Mouse (Mus musculus) G1E (cell line): ENCODE measurements around the gene Wdr48. TPM values are rescaled to one million over a fixed set of nuclear protein-coding genes. Genes with fewer than 3 reads are reported as not detected.

Source experiments
- ATAC-seq: 2 replicates; pipeline ENCODE4 v1.8.0; 2016; ENCODE audit warnings: mild to moderate bottlenecking; ENCODE audit not compliant: insufficient number of reproducible peaks, poor library complexity, low FRiP score, severe bottlenecking; ENCODE audit errors: extremely low read depth
- DNase-seq: peaks from one replicate; pipeline ENCODE4 v3.0.0; 2012; ENCODE audit warnings: low spot score
- H3K27me3 ChIP-seq: 2 replicates; pipeline ENCODE4 v1.6.1; 2012; ENCODE audit warnings: mild to moderate bottlenecking, low read length, inconsistent platforms; ENCODE audit not compliant: insufficient read depth
- H3K36me3 ChIP-seq: replicated peaks from 2 replicates; pipeline ENCODE3; 2012; ENCODE audit warnings: mild to moderate bottlenecking, inconsistent platforms
- H3K4me1 ChIP-seq: 2 replicates; pipeline ENCODE4 v1.6.1; 2012; ENCODE audit warnings: low read depth, low read length, inconsistent platforms, mixed read lengths; ENCODE audit not compliant: insufficient read depth
- H3K4me3 ChIP-seq: 2 replicates; pipeline ENCODE4 v1.5.1; 2012; ENCODE audit warnings: low read depth, mild to moderate bottlenecking, inconsistent platforms, low read length, moderate library complexity, mixed read lengths
- H3K9me3 ChIP-seq: replicated peaks from 2 replicates; pipeline ENCODE4 v1.6.1; 2012; ENCODE audit warnings: inconsistent platforms
- CTCF ChIP-seq: IDR thresholded peaks from 2 replicates; pipeline ENCODE4 v1.5.1; 2012; ENCODE audit warnings: low read depth, low read length, inconsistent platforms, mixed read lengths
- GATA1 ChIP-seq: IDR thresholded peaks from 2 replicates; pipeline ENCODE4 v1.6.1; 2012; ENCODE audit warnings: borderline replicate concordance, low read length, inconsistent platforms, mixed read lengths
- GATA2 ChIP-seq: IDR thresholded peaks from 2 replicates; pipeline ENCODE4 v1.6.1; 2012; ENCODE audit warnings: low read depth, low read length, inconsistent platforms, borderline replicate concordance
- POLR2AphosphoS5 ChIP-seq: IDR thresholded peaks from 2 replicates; pipeline ENCODE4 v1.6.1; 2012; ENCODE audit warnings: low read depth, low read length, inconsistent platforms; ENCODE audit not compliant: insufficient replicate concordance
- TAL1 ChIP-seq: conservative IDR thresholded peaks from 2 replicates; pipeline ENCODE4 v1.6.1; 2012; ENCODE audit warnings: low read depth, low read length, inconsistent platforms, mixed read lengths
- polyA plus RNA-seq: library from polyadenylated mRNA; stranded (reverse); fragments of >175 nt; gene quantifications from 2 replicates; pipeline ENCODE4 v1.2.3, GENCODE M21; 2012
- total RNA-seq, 2 experiments: library from RNA; stranded (forward) in 1 of 2; stranded (reverse) in 1 of 2; fragments of 200-1000 nt in 1 of 2; fragments of >200 nt in 1 of 2; fragmentation: Nextera tagmentation in 1 of 2; gene quantifications; 2 replicates each; pipeline ENCODE4 v1.2.3; 2014 to 2017

Gene Wdr48
- total and polyA plus RNA-seq, 3 experiments, result 14.5 to 99.9 (median 55.1) TPM

- TF ChIP-seq CTCF, result no peak
- TF ChIP-seq TAL1, result no peak
- TF ChIP-seq POLR2AphosphoS5, result no peak
- TF ChIP-seq GATA2, result no peak
- no peak for TF ChIP-seq GATA1
- DNase-seq (no peak), ATAC-seq (no peak)
- H3K9me3 ChIP-seq, result peaks cover 38% of the 10 kb centered on the region
- H3K4me1 ChIP-seq, result no peaks in the 10 kb centered on the region
- no peaks in the 10 kb centered on the region for H3K27me3 ChIP-seq
- no peaks in the 10 kb centered on the region for H3K36me3 ChIP-seq
- no peak overlapping the region for H3K4me3 ChIP-seq
Observed at GRCm38 (mm10) chr9:119854170-119854569, 40.5 kb upstream of the Wdr48 start.

DNA sequence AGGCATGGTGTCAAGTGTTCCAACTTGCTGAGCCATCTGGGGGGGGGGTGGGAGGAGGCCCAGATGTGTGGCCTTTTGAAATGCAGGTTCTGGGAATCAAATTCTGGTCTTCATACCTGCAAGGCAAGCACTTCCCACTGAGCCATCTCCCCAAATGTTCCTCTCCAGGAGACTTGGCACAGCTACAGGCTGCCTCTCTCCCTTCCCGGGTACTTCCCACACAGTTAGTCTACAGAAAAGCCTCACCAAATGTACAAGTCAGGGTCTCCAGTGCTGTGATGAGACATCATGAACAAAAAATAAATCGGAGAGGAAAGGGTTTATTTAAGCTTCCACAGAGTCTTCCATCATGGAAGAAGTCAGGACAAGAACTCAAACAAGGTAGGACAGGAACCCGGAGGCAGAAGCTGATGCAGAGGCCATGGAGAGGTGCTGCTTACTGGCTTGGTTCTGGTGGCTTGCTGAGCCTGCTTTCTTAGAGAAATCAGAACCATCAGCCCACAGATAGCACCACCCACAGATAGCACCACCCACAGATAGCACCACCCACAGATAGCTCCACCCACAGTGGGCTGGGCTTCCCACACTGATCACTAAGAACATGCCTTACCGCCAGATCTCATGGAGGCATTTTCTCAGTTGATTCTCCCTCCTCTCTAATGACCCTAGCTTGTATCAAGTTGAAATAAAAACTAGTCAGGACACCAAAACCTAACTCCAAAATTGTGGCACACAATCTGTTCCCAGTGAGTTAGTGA is 7.4 kb upstream of the Wdr48 start:
- Histone ChIP-seq H3K4me1 (no peaks in the 10 kb centered on the region), H3K27me3 (no peaks in the 10 kb centered on the region), H3K9me3 (no peaks in the 10 kb centered on the region), H3K4me3 (no peak overlapping the region), H3K36me3 (no peaks in the 10 kb centered on the region)
- ATAC-seq (no peak), DNase-seq (no peak)
- TF ChIP-seq CTCF (no peak), TAL1 (no peak), POLR2AphosphoS5 (no peak), GATA2 (no peak), GATA1 (no peak)

DNA sequence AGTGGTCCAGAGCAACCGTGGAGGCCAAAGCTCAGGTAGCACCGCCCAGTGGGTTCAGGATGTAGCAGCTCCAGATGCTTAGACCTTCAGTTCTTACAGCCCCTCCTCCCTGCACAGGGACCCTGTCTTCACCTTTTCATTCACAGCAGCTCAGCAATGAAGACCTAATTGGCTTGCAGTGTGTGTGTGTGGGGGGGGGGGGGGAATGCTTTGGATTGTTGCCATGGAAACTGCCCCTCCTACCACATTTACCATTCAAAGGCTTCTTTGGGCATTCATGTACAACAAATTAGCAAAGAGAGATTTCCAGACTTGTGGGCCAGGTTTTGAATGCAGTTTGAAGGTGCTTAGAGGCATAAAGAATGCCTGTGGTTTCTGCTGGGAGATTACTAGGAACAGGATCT is 5.8 kb upstream of the Wdr48 start:
- Histone ChIP-seq H3K4me1 (peaks cover 6% of the 10 kb centered on the region), H3K4me3 (no peak overlapping the region), H3K27me3 (no peaks in the 10 kb centered on the region), H3K36me3 (no peaks in the 10 kb centered on the region), H3K9me3 (no peaks in the 10 kb centered on the region)
- no peak for ATAC-seq
- no peak for DNase-seq
- no peak for TF ChIP-seq CTCF
- no peak for TF ChIP-seq POLR2AphosphoS5
- no peak for TF ChIP-seq GATA1
- no peak for TF ChIP-seq TAL1
- TF ChIP-seq GATA2, result no peak

GRCm38 (mm10) chr9:119889446-119889845 is 5.2 kb upstream of the Wdr48 start:
- H3K4me3 ChIP-seq, result no peak overlapping the region
- H3K9me3 ChIP-seq, result no peaks in the 10 kb centered on the region
- TF ChIP-seq TAL1 (no peak), GATA2 (no peak), POLR2AphosphoS5 (no peak), GATA1 (no peak), CTCF (no peak)
- DNase-seq (no peak), ATAC-seq (no peak)
- no peaks in the 10 kb centered on the region for H3K27me3 ChIP-seq
- H3K4me1 ChIP-seq, result peaks cover 11% of the 10 kb centered on the region
- H3K36me3 ChIP-seq, result no peaks in the 10 kb centered on the region

DNA sequence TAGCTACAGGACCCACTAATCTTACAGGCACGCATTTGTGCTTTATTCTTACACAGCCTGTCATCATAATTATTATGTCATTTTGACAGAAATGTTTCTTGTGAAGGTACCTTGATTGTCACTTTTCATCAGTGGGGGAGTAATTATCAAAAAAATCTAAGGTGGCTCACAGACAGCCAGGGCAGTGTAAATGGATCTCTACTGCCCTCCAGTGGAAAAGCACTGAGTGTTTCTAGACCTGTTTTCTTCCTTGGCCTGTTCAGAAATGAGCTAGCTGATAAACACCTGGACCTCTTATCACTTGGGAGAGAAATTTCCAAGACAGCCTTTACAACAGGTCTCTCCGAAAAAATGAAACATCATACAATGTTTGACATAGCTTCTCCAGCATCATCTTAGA is 4.0 kb upstream of the Wdr48 start:
- H3K36me3 ChIP-seq, result no peaks in the 10 kb centered on the region
- ATAC-seq (no peak), DNase-seq (peak; percentile 11)

DNA sequence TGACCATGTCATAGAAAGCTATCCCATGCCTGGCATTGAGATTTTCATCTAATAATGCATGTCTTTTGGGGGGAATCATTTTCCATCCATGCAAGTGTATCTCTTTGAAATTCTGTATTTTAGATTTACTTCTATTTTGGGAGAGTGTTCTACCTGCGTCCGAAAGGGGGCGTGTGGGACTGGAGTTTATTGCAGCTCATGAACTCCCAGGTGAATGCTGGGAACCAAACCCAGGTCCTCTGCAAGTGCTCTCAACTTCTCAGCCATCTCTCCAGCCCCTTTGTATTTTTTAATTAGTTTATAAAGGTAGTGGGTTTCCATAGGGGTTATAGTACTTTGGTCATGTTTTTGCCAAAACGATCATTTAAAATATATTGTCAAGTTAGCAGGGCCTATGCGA is 797 bp upstream of the Wdr48 start:
- Histone ChIP-seq H3K9me3 (no peaks in the 10 kb centered on the region), H3K36me3 (peaks cover 29% of the 10 kb centered on the region), H3K4me1 (peaks cover 40% of the 10 kb centered on the region), H3K4me3 (no peak overlapping the region; the same call in 1 of the 2 replicates), H3K27me3 (no peaks in the 10 kb centered on the region)
- TF ChIP-seq GATA2, result no peak
- no peak for TF ChIP-seq CTCF
- TF ChIP-seq POLR2AphosphoS5, result no peak
- TF ChIP-seq TAL1, result no peak
- TF ChIP-seq GATA1, result no peak
- ATAC-seq (no peak), DNase-seq (no peak)

More for the DNA sequence above, 4.0 kb upstream of the Wdr48 start:
- no peak overlapping the region for H3K4me3 ChIP-seq
- TF ChIP-seq GATA1, result no peak
- no peak for TF ChIP-seq POLR2AphosphoS5
- TF ChIP-seq CTCF, result no peak
- TF ChIP-seq TAL1, result no peak
- no peak for TF ChIP-seq GATA2
- peaks cover 18% of the 10 kb centered on the region for H3K4me1 ChIP-seq
- no peaks in the 10 kb centered on the region for H3K9me3 ChIP-seq
- no peaks in the 10 kb centered on the region for H3K27me3 ChIP-seq
